Mouse (Mus musculus): ENCODE measurements at regions not wholly inside any gene's neighbourhood (a gene's known extent, or its start where the extent isn't known, plus 50 kb on each side); places are given as distances from the start of the nearest gene placed in this dataset.

GRCm38 (mm10) chr3:68758609-68759008 lies 68.2 kb downstream of the Il12a start:
- H3K4me1 ChIP-seq, result no peaks in the 10 kb centered on the region
- ATAC-seq (replicated peaks), result no peak
- H3K4me2 ChIP-seq (replicated peaks), result no peak overlapping the region
- no peak overlapping the region for H3K9ac ChIP-seq (replicated peaks)
- no peaks in the 10 kb centered on the region for H3K36me3 ChIP-seq
- H3K9me3 ChIP-seq, result no peaks in the 10 kb centered on the region
- no peak overlapping the region for H3K27ac ChIP-seq (replicated peaks)
- H3K4me3 ChIP-seq, result no peak overlapping the region
- H3K27me3 ChIP-seq, result no peaks in the 10 kb centered on the region

- H3K4me3 ChIP-seq, result no peak overlapping the region
- whole genome bisulfite sequencing, result 64% methylated on average over 8 of the region's 8 CpGs
- ATAC-seq (replicated peaks), result no peak
- no peak overlapping the region for H3K4me2 ChIP-seq (replicated peaks)
- H3K27ac ChIP-seq (replicated peaks), result no peak overlapping the region
- H3K4me1 ChIP-seq, result no peaks in the 10 kb centered on the region
- no peak overlapping the region for H3K9ac ChIP-seq (replicated peaks)
- no peaks in the 10 kb centered on the region for H3K27me3 ChIP-seq
- H3K36me3 ChIP-seq, result no peaks in the 10 kb centered on the region
- H3K9me3 ChIP-seq, result no peaks in the 10 kb centered on the region
Measured at GRCm38 (mm10) chr3:68759375-68759774, 68.9 kb downstream of the Il12a start.

- 84% methylated on average over 2 of the region's 2 CpGs for WGBS
- Histone ChIP-seq H3K9ac (replicated peaks) (no peak overlapping the region), H3K27me3 (no peaks in the 10 kb centered on the region), H3K9me3 (no peaks in the 10 kb centered on the region), H3K4me2 (replicated peaks) (no peak overlapping the region), H3K36me3 (no peaks in the 10 kb centered on the region), H3K4me1 (no peaks in the 10 kb centered on the region), H3K4me3 (no peak overlapping the region), H3K27ac (replicated peaks) (no peak overlapping the region)
- ATAC-seq (replicated peaks), result no peak
Measured at GRCm38 (mm10) chr3:68760806-68761205, 70.4 kb downstream of the Il12a start.

GRCm38 (mm10) chr3:68761242-68761625 lies 70.8 kb downstream of the Il12a start:
- H3K27me3 ChIP-seq, result no peaks in the 10 kb centered on the region
- H3K4me2 ChIP-seq (replicated peaks), result no peak overlapping the region
- no peak for ATAC-seq (replicated peaks)
- no peaks in the 10 kb centered on the region for H3K9me3 ChIP-seq
- no peak overlapping the region for H3K9ac ChIP-seq (replicated peaks)
- no peaks in the 10 kb centered on the region for H3K36me3 ChIP-seq
- no peak overlapping the region for H3K4me3 ChIP-seq
- H3K4me1 ChIP-seq, result no peaks in the 10 kb centered on the region
- WGBS, result 91% methylated on average over 7 of the region's 7 CpGs
- H3K27ac ChIP-seq (replicated peaks), result no peak overlapping the region

GRCm38 (mm10) chr3:68761626-68762331 lies 71.3 kb downstream of the Il12a start:
- Histone ChIP-seq H3K9me3 (no peaks in the 10 kb centered on the region), H3K4me1 (no peaks in the 10 kb centered on the region), H3K9ac (replicated peaks) (no peak overlapping the region), H3K36me3 (no peaks in the 10 kb centered on the region), H3K4me3 (no peak overlapping the region), H3K27ac (replicated peaks) (no peak overlapping the region), H3K4me2 (replicated peaks) (no peak overlapping the region), H3K27me3 (no peaks in the 10 kb centered on the region)
- ATAC-seq (replicated peaks), result no peak
- WGBS, result 56% methylated on average over 11 of the region's 11 CpGs

- Histone ChIP-seq H3K4me1 (no peaks in the 10 kb centered on the region), H3K27ac (replicated peaks) (no peak overlapping the region), H3K27me3 (no peaks in the 10 kb centered on the region), H3K9me3 (no peaks in the 10 kb centered on the region), H3K4me2 (replicated peaks) (no peak overlapping the region), H3K4me3 (no peak overlapping the region), H3K9ac (replicated peaks) (no peak overlapping the region), H3K36me3 (no peaks in the 10 kb centered on the region)
- WGBS, result 92% methylated on average over 8 of the region's 8 CpGs
- ATAC-seq (replicated peaks), result no peak
Measured at GRCm38 (mm10) chr3:68762988-68763387, 72.5 kb downstream of the Il12a start.

GRCm38 (mm10) chr3:68764336-68764735 lies 73.9 kb downstream of the Il12a start:
- H3K27ac ChIP-seq (replicated peaks), result no peak overlapping the region
- H3K4me1 ChIP-seq, result no peaks in the 10 kb centered on the region
- no peaks in the 10 kb centered on the region for H3K36me3 ChIP-seq
- H3K9ac ChIP-seq (replicated peaks), result no peak overlapping the region
- H3K4me2 ChIP-seq (replicated peaks), result no peak overlapping the region
- H3K27me3 ChIP-seq, result no peaks in the 10 kb centered on the region
- ATAC-seq (replicated peaks), result no peak
- no peaks in the 10 kb centered on the region for H3K9me3 ChIP-seq
- H3K4me3 ChIP-seq, result no peak overlapping the region
- WGBS, result 92% methylated on average over 4 of the region's 4 CpGs

- WGBS, result 87% methylated on average over 7 of the region's 7 CpGs
- Histone ChIP-seq H3K4me1 (no peaks in the 10 kb centered on the region), H3K4me2 (replicated peaks) (no peak overlapping the region), H3K9me3 (no peaks in the 10 kb centered on the region), H3K4me3 (no peak overlapping the region), H3K27ac (replicated peaks) (no peak overlapping the region), H3K36me3 (no peaks in the 10 kb centered on the region), H3K9ac (replicated peaks) (no peak overlapping the region), H3K27me3 (no peaks in the 10 kb centered on the region)
- no peak for ATAC-seq (replicated peaks)
Measured at GRCm38 (mm10) chr3:68764917-68765598, 74.6 kb downstream of the Il12a start.

GRCm38 (mm10) chr3:68771579-68771978 lies 81.1 kb downstream of the Il12a start:
- no peaks in the 10 kb centered on the region for H3K4me1 ChIP-seq
- H3K9me3 ChIP-seq, result no peaks in the 10 kb centered on the region
- no peaks in the 10 kb centered on the region for H3K27me3 ChIP-seq
- whole genome bisulfite sequencing, result 90% methylated on average over 3 of the region's 3 CpGs
- H3K4me2 ChIP-seq (replicated peaks), result no peak overlapping the region
- H3K4me3 ChIP-seq, result no peak overlapping the region
- H3K36me3 ChIP-seq, result no peaks in the 10 kb centered on the region
- no peak overlapping the region for H3K9ac ChIP-seq (replicated peaks)
- H3K27ac ChIP-seq (replicated peaks), result no peak overlapping the region
- no peak for ATAC-seq (replicated peaks)

- H3K9me3 ChIP-seq, result no peaks in the 10 kb centered on the region
- no peaks in the 10 kb centered on the region for H3K27me3 ChIP-seq
- no peaks in the 10 kb centered on the region for H3K4me1 ChIP-seq
- no peak overlapping the region for H3K4me3 ChIP-seq
- 76% methylated on average over 2 of the region's 2 CpGs for WGBS
- no peak overlapping the region for H3K4me2 ChIP-seq (replicated peaks)
- H3K9ac ChIP-seq (replicated peaks), result no peak overlapping the region
- no peak overlapping the region for H3K27ac ChIP-seq (replicated peaks)
- no peak for ATAC-seq (replicated peaks)
- H3K36me3 ChIP-seq, result no peaks in the 10 kb centered on the region
Measured at GRCm38 (mm10) chr3:68777801-68778200, 87.4 kb downstream of the Il12a start.

GRCm38 (mm10) chr3:68778354-68779040 lies 88.1 kb downstream of the Il12a start:
- no peaks in the 10 kb centered on the region for H3K27me3 ChIP-seq
- H3K4me1 ChIP-seq, result no peaks in the 10 kb centered on the region
- H3K4me3 ChIP-seq, result no peak overlapping the region
- no peak overlapping the region for H3K4me2 ChIP-seq (replicated peaks)
- WGBS, result 89% methylated on average over 16 of the region's 16 CpGs
- H3K36me3 ChIP-seq, result no peaks in the 10 kb centered on the region
- H3K9ac ChIP-seq (replicated peaks), result no peak overlapping the region
- ATAC-seq (replicated peaks), result no peak
- no peak overlapping the region for H3K27ac ChIP-seq (replicated peaks)
- H3K9me3 ChIP-seq, result no peaks in the 10 kb centered on the region

- WGBS, result 67% methylated on average over 7 of the region's 7 CpGs
Measured at GRCm38 (mm10) chr3:68780843-68781242, 88.5 kb upstream of the 1110032F04Rik start.

More at GRCm38 (mm10) chr3:68780843-68781242, 88.5 kb upstream of the 1110032F04Rik start:
- no peak overlapping the region for H3K4me3 ChIP-seq
- H3K4me1 ChIP-seq, result no peaks in the 10 kb centered on the region
- no peak overlapping the region for H3K4me2 ChIP-seq (replicated peaks)
- no peak for ATAC-seq (replicated peaks)
- H3K9ac ChIP-seq (replicated peaks), result no peak overlapping the region
- H3K27me3 ChIP-seq, result no peaks in the 10 kb centered on the region
- H3K9me3 ChIP-seq, result no peaks in the 10 kb centered on the region
- no peaks in the 10 kb centered on the region for H3K36me3 ChIP-seq
- H3K27ac ChIP-seq (replicated peaks), result no peak overlapping the region

Data from forebrain, embryonic 15.5 days (tissue).